Mouse (Mus musculus) skeletal muscle tissue, adult 2 months (tissue): Measurements from ENCODE around the gene Smox.

Experiments
- DNase-seq: peaks from one replicate; pipeline ENCODE4 v3.0.0-alpha.2; 2012; ENCODE audit warnings: low read depth, low spot score

Gene Smox

DNA sequence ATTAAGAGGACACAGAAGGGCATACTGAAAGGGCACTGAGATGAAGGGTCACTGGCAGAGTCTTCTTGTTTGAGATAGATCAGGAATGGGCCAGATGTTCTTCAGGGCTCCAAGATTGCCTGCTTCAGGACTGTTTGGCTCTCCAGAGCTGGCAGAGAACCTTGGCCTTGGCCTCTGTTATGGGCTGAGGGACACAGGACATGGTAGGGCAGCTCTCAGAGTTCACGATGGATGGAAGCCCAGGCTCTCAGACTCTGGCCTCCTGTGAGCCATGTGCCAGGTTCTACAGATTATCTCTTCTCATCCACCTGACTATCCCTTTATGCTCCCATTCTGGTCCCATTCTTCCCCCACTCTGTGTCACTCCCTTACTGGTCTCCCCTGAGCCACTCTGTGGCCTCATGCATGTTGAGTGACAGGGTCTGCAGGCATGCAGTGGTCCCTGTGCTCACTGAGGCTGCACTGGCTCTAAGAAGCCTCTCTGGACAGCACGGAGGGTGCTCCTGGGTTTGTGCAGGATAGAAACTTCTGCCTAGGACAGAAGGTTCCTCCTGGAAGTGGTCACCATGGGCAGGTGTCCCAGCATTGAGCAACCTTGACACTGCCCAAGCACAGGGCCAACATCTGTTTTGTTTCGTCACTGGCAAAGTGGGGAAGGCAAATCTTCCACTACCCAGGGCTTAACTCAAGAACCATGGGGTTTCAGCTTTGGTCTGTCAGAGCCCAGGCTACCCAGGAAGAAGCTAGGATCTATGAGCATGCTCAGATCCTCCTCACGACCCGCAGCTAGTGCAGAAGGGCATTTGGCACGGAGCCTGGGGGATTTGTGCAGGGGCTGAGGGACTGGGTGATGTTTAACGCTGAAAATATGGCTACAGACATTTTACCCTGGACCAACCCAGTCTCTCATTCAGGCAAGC is 60.7 kb downstream of the Smox start:
- DNase-seq, result no peak

DNA sequence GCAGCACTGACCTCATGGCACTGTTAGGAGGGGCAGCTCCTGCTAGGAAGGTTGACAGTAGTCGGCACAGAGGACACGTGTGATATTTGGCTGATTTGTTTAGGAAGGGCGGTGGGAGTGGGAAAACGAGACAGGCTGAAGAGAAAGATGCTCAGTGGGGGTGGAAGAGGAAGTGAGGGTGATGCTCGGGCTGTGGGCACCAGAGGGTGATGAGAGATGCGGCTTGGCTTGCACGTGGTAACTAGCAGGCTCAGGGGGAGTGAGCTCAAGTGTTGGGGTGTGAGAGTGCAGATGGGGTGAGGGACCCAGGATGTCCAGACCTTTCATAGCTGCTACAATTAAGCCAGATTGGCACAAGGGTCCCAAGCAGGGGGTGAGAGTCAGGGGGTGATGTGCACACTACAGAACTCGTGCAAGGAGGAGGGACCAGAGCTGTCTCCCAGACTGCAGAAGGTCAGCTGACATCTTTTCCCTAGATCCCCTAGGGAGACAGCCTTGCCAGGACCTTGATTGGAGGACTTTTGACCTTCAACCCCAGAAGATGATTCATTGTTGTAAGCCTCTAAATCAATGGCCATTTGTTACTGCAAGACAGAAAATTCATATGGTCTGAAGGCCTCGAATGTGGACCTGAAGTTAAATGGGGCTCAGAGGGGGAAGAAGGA is 61.6 kb downstream of the Smox start:
- no peak for DNase-seq

DNA sequence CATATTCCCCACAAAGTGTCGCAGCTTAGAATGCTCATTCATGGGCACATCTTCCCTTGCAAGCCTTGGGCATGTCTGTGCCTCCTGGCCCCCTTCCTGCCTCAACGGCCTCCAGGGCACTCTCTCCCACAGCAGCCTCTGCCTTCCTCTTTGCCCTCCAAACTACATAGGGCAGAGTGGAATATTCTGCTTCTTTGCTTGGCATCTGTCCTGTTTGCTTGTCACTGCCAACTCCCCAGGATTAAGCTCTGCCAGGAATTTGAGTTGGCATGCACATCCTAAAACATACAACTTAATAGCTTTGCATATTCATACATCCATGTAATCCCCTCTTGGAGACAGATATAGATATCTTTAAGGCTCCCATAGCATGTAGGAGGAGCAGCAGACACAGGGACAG is 66.6 kb downstream of the Smox start:
- DNase-seq, result no peak

DNA sequence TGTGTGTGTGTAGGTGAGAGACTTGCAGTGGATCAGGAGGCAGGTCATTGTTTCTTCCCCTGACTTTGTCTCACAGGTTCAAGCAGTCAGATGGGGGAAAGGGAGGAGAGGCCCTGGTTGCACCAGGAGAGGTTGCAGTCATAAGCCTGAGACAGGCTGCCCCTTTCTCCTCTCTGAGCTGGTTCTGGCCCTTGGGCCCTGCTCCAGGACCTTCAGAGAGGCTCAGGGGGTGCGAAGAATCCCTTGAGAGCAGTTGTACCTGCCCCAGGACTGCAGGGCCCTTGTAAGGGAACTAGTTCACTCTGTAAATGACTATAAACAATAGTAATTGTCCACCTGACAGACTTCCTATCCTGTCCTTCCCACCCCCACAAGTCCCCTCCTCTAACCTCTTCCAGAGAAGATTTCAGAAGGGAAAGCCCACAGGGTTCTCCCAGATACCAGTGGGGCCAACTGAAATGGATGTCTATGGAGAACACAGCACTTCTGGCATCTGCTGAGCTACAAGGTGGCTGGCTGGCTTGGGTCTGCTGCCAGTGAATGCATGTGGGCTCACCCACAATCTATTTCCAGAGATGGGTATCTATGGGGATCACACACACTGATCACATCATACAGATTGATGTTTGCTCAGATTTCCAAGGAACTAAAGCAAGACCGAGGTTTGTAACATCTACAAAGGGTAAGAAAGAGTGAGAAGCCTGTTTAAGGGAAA is 69.1 kb downstream of the Smox start:
- DNase-seq, result no peak

DNA sequence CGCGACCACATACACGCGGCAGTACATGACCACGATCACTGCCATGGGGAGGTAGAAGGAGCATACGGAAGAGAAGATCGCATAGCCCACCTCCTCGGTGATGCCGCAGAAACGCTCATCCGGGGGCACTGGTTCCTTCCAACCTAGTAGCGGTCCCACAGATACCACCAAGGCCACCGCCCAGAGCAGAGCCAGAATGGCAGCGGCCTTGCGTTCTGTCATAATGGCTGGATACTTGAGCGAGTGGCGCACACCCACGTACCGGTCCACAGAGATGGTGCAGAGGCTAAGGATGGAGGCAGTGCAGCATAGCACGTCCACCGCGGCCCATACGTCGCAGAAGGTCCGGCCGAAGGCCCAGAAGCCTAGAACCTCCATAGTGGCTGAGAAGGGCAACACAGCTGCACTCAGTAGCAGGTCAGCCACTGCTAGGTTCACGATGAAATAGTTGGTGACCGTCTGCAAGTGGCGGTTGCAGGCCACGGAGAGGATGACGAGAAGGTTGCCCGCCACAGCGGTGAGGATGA is 70.1 kb downstream of the Smox start:
- DNase-seq, result no peak

DNA sequence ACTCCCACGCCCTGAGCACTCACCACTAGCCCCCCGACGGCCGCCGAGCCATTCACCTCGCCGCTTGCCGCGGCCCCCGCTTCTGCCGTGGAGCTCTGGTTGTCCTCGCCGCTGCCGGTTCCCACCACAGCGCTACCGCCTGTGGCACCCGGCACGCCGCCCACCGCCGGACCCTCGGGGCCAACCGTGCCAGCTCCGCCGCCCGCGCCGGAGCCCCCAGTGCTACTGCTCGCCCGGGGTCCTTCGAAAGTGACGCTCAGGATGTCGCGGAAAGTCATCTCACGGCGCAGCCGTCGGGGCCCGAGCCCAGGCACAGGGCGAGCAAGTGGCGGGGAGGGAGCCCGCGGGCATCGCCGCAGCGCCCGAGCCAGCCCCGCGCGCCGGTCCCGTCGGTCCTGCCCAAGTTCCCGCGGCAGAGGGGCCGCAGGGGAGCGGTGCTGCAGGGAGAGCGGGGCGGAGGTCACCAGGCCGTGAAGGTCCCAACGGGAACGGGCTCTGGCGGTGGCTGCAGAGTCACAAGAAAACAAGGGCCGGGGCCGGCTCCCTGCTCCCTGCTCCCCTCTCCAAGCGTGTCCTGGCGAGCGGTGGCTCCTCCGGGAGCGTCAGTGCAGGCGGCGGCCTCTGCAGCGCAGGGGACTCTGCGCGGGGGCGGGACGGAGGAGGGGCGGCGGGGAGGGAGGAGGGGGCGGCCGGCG is 70.7 kb downstream of the Smox start, which contains the start of gene Adra1d:
TSS of gene Adra1d (minus strand) at position 393 of the 695 bp plus-strand sequence.
- no peak for DNase-seq

DNA sequence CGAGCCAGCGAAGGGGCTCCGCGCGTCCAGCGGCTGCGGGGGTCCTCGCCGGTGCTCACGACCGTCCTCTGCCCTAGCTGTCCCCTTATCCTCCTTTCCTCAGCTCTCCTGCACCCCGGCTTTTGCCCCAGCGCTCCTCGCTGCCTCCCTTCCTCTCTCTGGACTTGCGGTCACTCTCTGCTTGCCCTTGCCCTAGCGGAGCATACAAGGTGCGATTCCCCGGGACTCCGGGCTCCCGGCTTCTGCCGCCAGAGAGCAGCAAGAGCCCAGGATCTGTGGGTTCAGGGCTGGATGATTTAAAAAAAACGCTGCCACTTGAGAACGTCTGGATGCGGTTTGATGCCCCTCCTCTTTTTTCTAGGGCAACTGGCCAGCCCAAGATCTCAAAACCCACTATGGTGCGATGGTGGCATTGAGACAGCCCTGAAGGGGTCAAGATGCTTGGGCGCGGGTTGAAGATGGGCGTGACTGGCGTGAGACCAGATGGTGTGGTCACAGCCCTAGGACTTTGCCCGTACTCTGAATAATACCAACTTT is 71.4 kb downstream of the Smox start:
- peak; percentile 68 for DNase-seq
